Mouse (Mus musculus): ENCODE data around the gene Sema4d. TPM values are rescaled to one million over a fixed set of nuclear protein-coding genes. Genes with fewer than 3 reads are reported as not detected.
"Not testable (repeated sequence)": the region's sequence is repeated elsewhere in the genome, so short reads cannot be mapped to it uniquely, and the experiment has no call there.

Gene Sema4d
- polyA plus RNA-seq (2015; fragmentation: Nextera tagmentation; extraction: Ambion mirVana) = 20.8 and 24.6 TPM in 2 replicates

DNA sequence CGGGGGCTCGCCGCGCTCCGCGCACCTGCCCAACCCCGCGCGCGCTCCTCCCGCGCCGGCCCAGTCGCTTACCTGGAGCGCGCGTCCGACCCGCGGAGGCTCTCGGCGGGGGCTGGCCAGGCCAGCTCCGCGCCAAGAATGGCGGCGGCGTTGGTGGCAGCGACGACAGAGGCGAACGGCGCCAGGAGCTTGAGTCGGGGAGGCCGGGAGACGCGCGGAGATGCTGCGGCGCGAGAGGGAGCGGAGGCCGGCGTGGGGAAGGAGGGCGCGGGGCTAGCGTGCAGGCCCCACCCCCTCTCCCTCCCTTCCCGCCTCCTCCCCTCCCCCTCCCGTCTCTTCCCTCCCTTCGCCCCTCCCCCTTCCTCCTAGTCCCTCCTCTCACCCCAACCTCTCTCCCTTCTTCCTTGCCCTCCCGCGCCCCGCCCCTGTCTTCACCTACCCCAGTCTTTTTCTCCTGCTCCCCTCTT is at the start of gene Sema4d:
Gene Sema4d, minus strand, starts transcription at position 323 of the 467 bp plus-strand sequence.
- Histone ChIP-seq H3K9me3 (ENCODE audit: control insufficient read depth, low read length) (no peaks in the 10 kb centered on the region), H3K4me3 (replicated peaks; ENCODE audit: low read length) (peak within 1 kb of the TSS; percentile 82), H3K9ac (replicated peaks; ENCODE audit: low read depth, low read length) (peak within 1 kb of the TSS; percentile 90), H3K36me3 (ENCODE audit: control insufficient read depth, insufficient read depth) (no peaks in the 10 kb centered on the region), H3K4me1 (replicated peaks; ENCODE audit: control insufficient read depth, insufficient read depth, low read length) (peaks cover 32% of the 10 kb centered on the region), H3K27me3 (replicated peaks; ENCODE audit: control insufficient read depth, insufficient read depth, low read length) (no peaks in the 10 kb centered on the region), H3K4me2 (ENCODE audit: low read length) (peak within 1 kb of the TSS; percentile 81), H3K27ac (ENCODE audit: low read length) (peak within 1 kb of the TSS; percentile 63)
- peak; percentile 76 for ATAC-seq
- under 1% methylated on average over 37 of the region's 52 CpGs for WGBS

DNA sequence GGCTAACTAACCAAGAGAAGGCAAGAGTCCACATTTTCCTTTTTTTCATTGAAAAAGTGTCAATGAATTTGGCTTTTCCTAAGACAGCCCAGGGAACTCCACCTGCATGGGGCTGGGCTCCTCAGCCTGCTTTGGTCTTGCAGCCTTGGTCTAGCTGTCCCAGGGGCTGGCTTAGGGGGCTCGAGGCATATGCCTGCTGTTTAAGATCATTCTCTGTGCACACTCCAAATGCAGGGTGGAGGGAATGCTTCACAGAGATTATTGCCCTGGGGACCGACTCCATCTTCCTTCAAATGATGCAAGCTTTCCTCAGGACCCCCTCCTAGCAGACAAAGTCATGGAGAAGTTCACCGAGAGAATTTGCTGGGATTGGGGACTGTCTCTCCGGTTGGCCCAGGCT is 49.8 kb upstream of the Sema4d start:
- no peak overlapping the region for H3K4me3 ChIP-seq (replicated peaks; ENCODE audit: low read length)
- no peaks in the 10 kb centered on the region for H3K36me3 ChIP-seq (ENCODE audit: control insufficient read depth, insufficient read depth)
- H3K9me3 ChIP-seq (ENCODE audit: control insufficient read depth, low read length) = no peaks in the 10 kb centered on the region
- peaks cover 39% of the 10 kb centered on the region for H3K4me1 ChIP-seq (replicated peaks; ENCODE audit: control insufficient read depth, insufficient read depth, low read length)
- H3K27me3 ChIP-seq (replicated peaks; ENCODE audit: control insufficient read depth, insufficient read depth, low read length) = peaks cover 24% of the 10 kb centered on the region
- no peak overlapping the region for H3K9ac ChIP-seq (replicated peaks; ENCODE audit: low read depth, low read length)
- no peak overlapping the region for H3K4me2 ChIP-seq (ENCODE audit: low read length)
- no peak overlapping the region for H3K27ac ChIP-seq (ENCODE audit: low read length)
- no peak for ATAC-seq
- WGBS = 68% methylated on average over 4 of the region's 4 CpGs

DNA sequence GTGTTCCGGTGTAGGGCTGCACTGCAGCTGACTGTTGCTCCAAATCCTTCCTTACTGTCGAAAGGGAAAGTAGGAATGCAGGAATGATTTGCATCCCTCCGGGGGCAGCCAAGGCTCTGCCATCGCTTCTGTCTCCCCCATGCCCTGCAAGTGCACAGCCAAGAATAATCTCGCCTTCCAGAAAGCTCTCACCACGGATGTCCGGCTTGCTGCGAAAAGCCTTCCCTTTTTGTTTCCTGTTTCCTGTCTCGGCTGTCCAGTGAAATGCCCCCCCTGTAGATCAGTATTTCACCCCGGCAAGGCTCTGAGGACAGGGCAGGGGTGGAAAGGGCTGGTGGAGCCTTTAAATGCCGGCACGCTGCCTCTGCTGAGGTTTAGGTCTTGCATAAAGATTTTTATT is 49.2 kb upstream of the Sema4d start:
- Histone ChIP-seq H3K4me2 (ENCODE audit: low read length) (0 out of 2 replicates have a peak overlapping the region, but pooled peaks have one; percentile 10), H3K9ac (replicated peaks; ENCODE audit: low read depth, low read length) (peak overlapping the region; percentile 39), H3K27me3 (replicated peaks; ENCODE audit: control insufficient read depth, insufficient read depth, low read length) (peaks cover 24% of the 10 kb centered on the region), H3K9me3 (ENCODE audit: control insufficient read depth, low read length) (no peaks in the 10 kb centered on the region), H3K4me3 (replicated peaks; ENCODE audit: low read length) (no peak overlapping the region), H3K27ac (ENCODE audit: low read length) (no peak overlapping the region), H3K36me3 (ENCODE audit: control insufficient read depth, insufficient read depth) (no peaks in the 10 kb centered on the region), H3K4me1 (replicated peaks; ENCODE audit: control insufficient read depth, insufficient read depth, low read length) (peaks cover 34% of the 10 kb centered on the region)
- WGBS = 7% methylated on average over 12 of the region's 12 CpGs
- no peak for ATAC-seq

DNA sequence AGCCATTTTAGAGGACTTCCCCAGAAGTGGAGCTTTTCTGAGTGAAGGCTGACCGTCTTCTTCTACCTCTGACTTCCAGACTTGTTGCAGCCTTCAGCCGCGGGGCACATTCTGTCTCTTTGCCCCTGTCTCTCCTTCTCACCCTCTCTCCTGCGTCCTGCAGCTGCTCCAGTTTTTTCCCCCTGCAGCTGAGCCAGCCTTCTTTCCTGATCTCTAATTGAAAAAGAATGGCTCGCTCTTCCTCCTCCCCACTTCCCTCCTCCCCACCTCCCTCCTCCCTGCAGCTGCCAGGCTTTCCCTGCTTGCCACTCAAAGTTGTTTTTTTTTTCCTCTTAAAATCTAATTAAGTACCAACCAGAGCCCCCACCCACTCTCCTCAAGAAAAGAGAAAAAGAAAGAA is 48.6 kb upstream of the Sema4d start:
- ATAC-seq = no peak
- H3K4me1 ChIP-seq (replicated peaks; ENCODE audit: control insufficient read depth, insufficient read depth, low read length) = peaks cover 30% of the 10 kb centered on the region
- no peak overlapping the region for H3K27ac ChIP-seq (ENCODE audit: low read length)
- 3% methylated on average over 5 of the region's 5 CpGs for WGBS
- no peaks in the 10 kb centered on the region for H3K9me3 ChIP-seq (ENCODE audit: control insufficient read depth, low read length)
- H3K4me3 ChIP-seq (replicated peaks; ENCODE audit: low read length) = no peak overlapping the region
- no peak overlapping the region for H3K9ac ChIP-seq (replicated peaks; ENCODE audit: low read depth, low read length)
- H3K36me3 ChIP-seq (ENCODE audit: control insufficient read depth, insufficient read depth) = no peaks in the 10 kb centered on the region
- H3K4me2 ChIP-seq (ENCODE audit: low read length) = no peak overlapping the region
- peaks cover 24% of the 10 kb centered on the region for H3K27me3 ChIP-seq (replicated peaks; ENCODE audit: control insufficient read depth, insufficient read depth, low read length)

DNA sequence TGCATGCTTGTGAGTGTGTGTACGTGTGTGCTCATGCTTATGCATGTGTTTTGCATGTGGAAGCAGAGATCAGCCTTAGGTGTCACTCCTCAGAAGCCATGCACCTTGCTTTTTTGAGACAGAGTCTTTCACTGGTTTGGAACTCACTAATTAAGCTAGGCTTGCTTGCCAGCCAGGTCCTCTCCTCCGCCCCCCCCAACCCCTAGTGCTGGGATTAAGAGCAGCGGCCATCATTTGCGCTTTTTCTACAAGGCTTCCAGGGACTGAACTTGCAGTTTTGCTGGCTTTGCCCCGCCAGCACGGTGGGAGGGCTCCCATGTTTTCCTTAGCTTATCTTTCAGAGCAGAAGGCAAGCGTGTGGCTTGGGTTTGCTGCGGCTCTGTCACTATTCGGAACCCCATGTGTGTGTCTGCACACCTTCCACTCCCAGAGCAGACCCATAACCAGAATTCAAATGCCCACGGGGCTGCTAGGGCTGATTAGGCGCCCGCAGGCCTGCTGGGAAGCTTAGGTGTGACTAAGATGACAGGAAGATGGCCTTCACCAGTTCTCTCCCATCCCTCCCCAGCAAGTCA is 48.1 kb upstream of the Sema4d start:
- no peak overlapping the region for H3K4me3 ChIP-seq (replicated peaks; ENCODE audit: low read length)
- no peak overlapping the region for H3K4me2 ChIP-seq (ENCODE audit: low read length)
- ATAC-seq = no peak
- H3K36me3 ChIP-seq (ENCODE audit: control insufficient read depth, insufficient read depth) = no peaks in the 10 kb centered on the region
- H3K9ac ChIP-seq (replicated peaks; ENCODE audit: low read depth, low read length) = no peak overlapping the region
- H3K27ac ChIP-seq (ENCODE audit: low read length) = no peak overlapping the region
- WGBS = 5% methylated on average over 12 of the region's 12 CpGs
- peaks cover 24% of the 10 kb centered on the region for H3K27me3 ChIP-seq (replicated peaks; ENCODE audit: control insufficient read depth, insufficient read depth, low read length)
- no peaks in the 10 kb centered on the region for H3K9me3 ChIP-seq (ENCODE audit: control insufficient read depth, low read length)
- H3K4me1 ChIP-seq (replicated peaks; ENCODE audit: control insufficient read depth, insufficient read depth, low read length) = peaks cover 25% of the 10 kb centered on the region

DNA sequence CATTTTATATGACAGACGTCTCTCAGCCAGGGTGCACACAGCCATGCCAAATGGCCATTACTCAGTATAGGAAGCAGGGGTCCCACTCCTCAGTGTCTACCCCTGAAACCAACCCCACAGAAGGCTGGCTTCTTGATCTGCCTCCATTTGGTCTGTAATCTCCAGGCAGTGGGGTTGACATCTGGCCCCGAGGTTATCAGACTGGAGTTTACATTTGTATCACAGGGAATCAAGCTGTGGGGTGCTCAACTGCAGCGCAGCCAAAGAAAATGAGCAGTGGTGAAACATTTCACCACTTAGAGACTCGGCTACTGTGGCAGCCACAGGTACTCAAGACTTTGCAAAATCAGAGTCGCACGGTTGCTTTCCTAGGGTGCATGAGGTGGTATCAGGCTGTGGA is 47.2 kb upstream of the Sema4d start:
- Histone ChIP-seq H3K9ac (replicated peaks; ENCODE audit: low read depth, low read length) (no peak overlapping the region), H3K4me1 (replicated peaks; ENCODE audit: control insufficient read depth, insufficient read depth, low read length) (peaks cover 24% of the 10 kb centered on the region), H3K4me3 (replicated peaks; ENCODE audit: low read length) (no peak overlapping the region), H3K27ac (ENCODE audit: low read length) (no peak overlapping the region), H3K4me2 (ENCODE audit: low read length) (no peak overlapping the region), H3K9me3 (ENCODE audit: control insufficient read depth, low read length) (no peaks in the 10 kb centered on the region), H3K27me3 (replicated peaks; ENCODE audit: control insufficient read depth, insufficient read depth, low read length) (peaks cover 24% of the 10 kb centered on the region), H3K36me3 (ENCODE audit: control insufficient read depth, insufficient read depth) (no peaks in the 10 kb centered on the region)
- WGBS = 44% methylated on average over 6 of the region's 6 CpGs
- ATAC-seq = no peak

DNA sequence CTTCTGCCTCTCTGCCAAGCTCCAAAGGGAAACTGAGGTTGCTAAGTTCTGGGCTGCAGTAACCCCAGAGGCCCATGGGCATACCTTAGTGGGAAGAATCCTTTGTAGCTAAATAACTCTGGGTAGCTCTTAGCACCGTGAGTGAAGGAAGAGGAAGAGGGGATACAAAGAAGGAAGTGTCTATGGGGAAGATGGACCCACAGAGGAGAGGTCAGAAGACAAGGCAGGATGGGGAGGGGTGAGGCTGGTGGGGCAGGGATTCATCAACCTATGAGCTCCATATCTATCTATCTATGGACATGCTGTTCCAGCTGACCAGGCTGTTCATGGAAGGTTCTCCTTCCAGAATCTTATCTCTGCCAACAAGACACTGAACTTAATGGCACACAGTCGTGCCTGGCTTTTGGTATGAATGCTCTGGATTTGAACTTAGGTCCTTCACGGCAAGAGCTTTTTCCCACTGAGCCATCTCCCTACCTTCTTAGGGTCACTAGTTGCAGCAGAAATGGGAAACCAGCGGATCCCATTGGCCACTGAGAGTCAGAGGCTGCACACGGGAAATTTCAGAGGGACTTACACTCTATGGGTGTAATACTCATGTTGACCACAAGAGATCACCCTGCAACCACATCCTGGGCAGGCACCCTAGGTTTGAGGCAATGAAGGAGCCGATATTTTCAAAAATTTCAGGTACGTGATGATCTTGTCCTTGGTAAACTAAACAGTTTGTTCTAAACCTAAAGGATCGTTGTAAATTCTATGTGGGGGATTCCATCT is 45.9 kb upstream of the Sema4d start:
- H3K36me3 ChIP-seq (ENCODE audit: control insufficient read depth, insufficient read depth) = no peaks in the 10 kb centered on the region
- no peak overlapping the region for H3K4me3 ChIP-seq (replicated peaks; ENCODE audit: low read length)
- WGBS = 22% methylated on average over 8 of the region's 8 CpGs
- H3K9ac ChIP-seq (replicated peaks; ENCODE audit: low read depth, low read length) = no peak overlapping the region
- H3K27me3 ChIP-seq (replicated peaks; ENCODE audit: control insufficient read depth, insufficient read depth, low read length) = peaks cover 24% of the 10 kb centered on the region
- no peak overlapping the region for H3K4me2 ChIP-seq (ENCODE audit: low read length)
- H3K4me1 ChIP-seq (replicated peaks; ENCODE audit: control insufficient read depth, insufficient read depth, low read length) = peaks cover 19% of the 10 kb centered on the region
- H3K9me3 ChIP-seq (ENCODE audit: control insufficient read depth, low read length) = no peaks in the 10 kb centered on the region
- ATAC-seq = peak; percentile 49; the same call in 1 of the 2 replicates
- no peak overlapping the region for H3K27ac ChIP-seq (ENCODE audit: low read length)

DNA sequence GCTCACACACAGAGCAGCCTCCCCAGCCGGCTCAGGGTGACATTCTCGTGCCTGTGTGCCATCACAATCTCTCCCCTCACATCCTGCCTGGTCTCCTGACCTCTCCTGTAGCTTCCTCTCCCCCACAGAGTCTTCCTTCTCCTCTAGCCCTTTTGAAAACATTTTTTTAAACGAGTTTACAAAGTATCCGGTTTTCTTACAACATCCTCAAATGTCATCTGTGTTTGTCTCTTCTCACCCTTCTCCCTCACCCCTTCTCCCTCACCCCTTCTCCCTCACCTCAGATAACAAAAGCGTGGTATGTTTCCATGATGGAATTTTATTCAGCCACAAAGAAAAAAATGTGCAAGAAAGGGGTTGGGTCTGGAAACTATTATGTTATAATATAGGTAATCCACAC is 43.9 kb upstream of the Sema4d start:
- Histone ChIP-seq H3K9ac (replicated peaks; ENCODE audit: low read depth, low read length) (no peak overlapping the region), H3K4me2 (ENCODE audit: low read length) (no peak overlapping the region), H3K27me3 (replicated peaks; ENCODE audit: control insufficient read depth, insufficient read depth, low read length) (peaks cover 17% of the 10 kb centered on the region), H3K9me3 (ENCODE audit: control insufficient read depth, low read length) (no peaks in the 10 kb centered on the region), H3K27ac (ENCODE audit: low read length) (no peak overlapping the region), H3K4me1 (replicated peaks; ENCODE audit: control insufficient read depth, insufficient read depth, low read length) (peaks cover 11% of the 10 kb centered on the region), H3K4me3 (replicated peaks; ENCODE audit: low read length) (no peak overlapping the region), H3K36me3 (ENCODE audit: control insufficient read depth, insufficient read depth) (no peaks in the 10 kb centered on the region)
- WGBS = 59% methylated on average over 5 of the region's 5 CpGs
- no peak for ATAC-seq

DNA sequence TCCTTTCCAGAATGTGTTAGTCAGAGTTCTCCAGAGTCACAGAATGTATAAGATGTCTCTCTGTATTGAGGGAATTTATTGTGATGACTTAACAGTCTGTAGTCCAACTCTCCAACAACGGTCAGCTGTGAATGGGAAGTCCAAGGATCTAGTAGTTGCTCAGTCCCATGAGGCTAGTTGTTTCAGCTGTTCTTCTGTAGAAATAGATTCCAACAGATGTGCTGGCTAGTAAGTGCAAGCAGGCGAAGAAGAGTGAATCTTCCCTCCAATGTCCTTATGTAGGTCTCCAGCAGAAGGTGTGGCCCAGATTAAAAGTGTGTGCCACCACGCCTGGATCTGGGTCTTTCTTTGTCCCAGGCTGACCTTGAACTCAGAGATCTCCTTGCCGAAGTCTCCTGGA is 41.7 kb upstream of the Sema4d start:
- 86% methylated on average over 4 of the region's 4 CpGs for WGBS
- H3K27ac ChIP-seq (ENCODE audit: low read length) = not testable (repeated sequence)

More for the DNA sequence above, 41.7 kb upstream of the Sema4d start:
- H3K4me2 ChIP-seq (ENCODE audit: low read length); H3K36me3 ChIP-seq (ENCODE audit: control insufficient read depth, insufficient read depth); H3K4me1 ChIP-seq (replicated peaks; ENCODE audit: control insufficient read depth, insufficient read depth, low read length); H3K9me3 ChIP-seq (ENCODE audit: control insufficient read depth, low read length); H3K9ac ChIP-seq (replicated peaks; ENCODE audit: low read depth, low read length); H3K4me3 ChIP-seq (replicated peaks; ENCODE audit: low read length); ATAC-seq: not testable (repeated sequence)
- peaks cover 12% of the 10 kb centered on the region for H3K27me3 ChIP-seq (replicated peaks; ENCODE audit: control insufficient read depth, insufficient read depth, low read length)

All from forebrain, embryonic 16.5 days (tissue).